Mouse (Mus musculus) spleen, adult 12 weeks (tissue): ENCODE measurements around the gene Klhl24.

Experiments
- DNase-seq: peaks from one replicate; pipeline ENCODE4 v3.0.0; 2022; ENCODE audit warnings: low spot score

Klhl24 gene

GRCm38 (mm10) chr16:20144568-20144967 is 47.2 kb downstream of the Klhl24 start:
- DNase-seq: no peak

- DNase-seq: no peak
These were observed 54.6 kb downstream of the Klhl24 start for GRCm38 (mm10) chr16:20151991-20152390.

GRCm38 (mm10) chr16:20153742-20154141 is 56.4 kb downstream of the Klhl24 start:
- no peak for DNase-seq

- no peak for DNase-seq
These were observed 62.8 kb downstream of the Klhl24 start for GRCm38 (mm10) chr16:20160130-20160529.

GRCm38 (mm10) chr16:20169071-20169470 is 71.7 kb downstream of the Klhl24 start:
- DNase-seq: no peak

- no peak for DNase-seq
These were observed 72.2 kb downstream of the Klhl24 start for GRCm38 (mm10) chr16:20169471-20170106.
